Mouse (Mus musculus) stomach, postnatal 0 days (tissue): ENCODE measurements around the gene Nat9.

Source experiments
- CTCF ChIP-seq: IDR thresholded peaks from 2 replicates; pipeline ENCODE4 v1.5.1; 2016; ENCODE audit warnings: antibody characterized with exemption, low read depth, mild to moderate bottlenecking, moderate library complexity
- EP300 ChIP-seq: optimal IDR thresholded peaks from 2 replicates; pipeline ENCODE3; 2016; ENCODE audit warnings: antibody characterized with exemption

GRCm38 (mm10) chr11:115197558-115197957 is 9.9 kb upstream of the Nat9 start:
- TF ChIP-seq CTCF = no peak
- no peak for TF ChIP-seq EP300
